Mouse (Mus musculus): ENCODE data around the gene Gm4131. TPM values are rescaled to one million over a fixed set of nuclear protein-coding genes. Genes with fewer than 3 reads are reported as not detected.

The Gm4131 gene
- polyA plus RNA-seq, 1 experiment from 2014 or later, result not detected

- no peak for ATAC-seq (ENCODE audit: low read depth)
- Histone ChIP-seq H3K27me3 (no peaks in the 10 kb centered on the region), H3K9me3 (no peaks in the 10 kb centered on the region), H3K36me3 (no peaks in the 10 kb centered on the region), H3K4me1 (replicated peaks) (peaks cover 14% of the 10 kb centered on the region), H3K9ac (no peak overlapping the region), H3K27ac (replicated peaks) (no peak overlapping the region), H3K4me2 (no peak overlapping the region), H3K4me3 (no peak overlapping the region)
- WGBS, result 34% methylated on average over 4 of the region's 4 CpGs
Measured at GRCm38 (mm10) chr14:62570299-62570698, 3.6 kb upstream of the Gm4131 start.

- Histone ChIP-seq H3K9ac (no peak overlapping the region), H3K36me3 (0 out of 2 replicates have a peak, but pooled peaks cover 2% of the 10 kb centered on the region), H3K9me3 (no peaks in the 10 kb centered on the region), H3K4me3 (no peak overlapping the region), H3K27me3 (no peaks in the 10 kb centered on the region), H3K4me2 (no peak overlapping the region), H3K4me1 (replicated peaks) (peaks cover 13% of the 10 kb centered on the region), H3K27ac (replicated peaks) (no peak overlapping the region)
- no peak for ATAC-seq (ENCODE audit: low read depth)
- 91% methylated on average over 5 of the region's 5 CpGs for WGBS
Measured at GRCm38 (mm10) chr14:62569463-62569862, 2.7 kb upstream of the Gm4131 start.

- H3K36me3 ChIP-seq, result 0 out of 2 replicates have a peak, but pooled peaks cover 3% of the 10 kb centered on the region
- no peak overlapping the region for H3K9ac ChIP-seq
- no peak overlapping the region for H3K27ac ChIP-seq (replicated peaks)
- H3K9me3 ChIP-seq, result no peaks in the 10 kb centered on the region
- H3K4me3 ChIP-seq, result no peak overlapping the region
- no peaks in the 10 kb centered on the region for H3K27me3 ChIP-seq
- ATAC-seq (ENCODE audit: low read depth), result no peak
- WGBS, result 66% methylated on average over 7 of the region's 7 CpGs
- peaks cover 28% of the 10 kb centered on the region for H3K4me1 ChIP-seq (replicated peaks)
- H3K4me2 ChIP-seq, result no peak overlapping the region
Measured at GRCm38 (mm10) chr14:62563679-62564078, 3.0 kb downstream of the Gm4131 start.

GRCm38 (mm10) chr14:62561875-62562748 lies 4.6 kb downstream of the Gm4131 start:
- Histone ChIP-seq H3K36me3 (0 out of 2 replicates have a peak, but pooled peaks cover 3% of the 10 kb centered on the region), H3K4me1 (replicated peaks) (peaks cover 42% of the 10 kb centered on the region), H3K4me2 (no peak overlapping the region), H3K27me3 (no peaks in the 10 kb centered on the region), H3K9me3 (no peaks in the 10 kb centered on the region), H3K4me3 (no peak overlapping the region), H3K9ac (no peak overlapping the region), H3K27ac (replicated peaks) (no peak overlapping the region)
- no peak for ATAC-seq (ENCODE audit: low read depth)
- 53% methylated on average over 17 of the region's 17 CpGs for WGBS

GRCm38 (mm10) chr14:62557111-62557510 lies 9.6 kb downstream of the Gm4131 start:
- H3K27me3 ChIP-seq, result peaks cover 12% of the 10 kb centered on the region; the same call in 1 of the 2 replicates
- ATAC-seq (ENCODE audit: low read depth), result no peak
- no peak overlapping the region for H3K27ac ChIP-seq (replicated peaks)
- peak overlapping the region; percentile 66 for H3K4me2 ChIP-seq
- H3K4me3 ChIP-seq, result peak overlapping the region; percentile 61
- no peaks in the 10 kb centered on the region for H3K9me3 ChIP-seq
- H3K36me3 ChIP-seq, result no peaks in the 10 kb centered on the region
- WGBS, result 87% methylated on average over 3 of the region's 3 CpGs
- H3K9ac ChIP-seq, result no peak overlapping the region
- H3K4me1 ChIP-seq (replicated peaks), result peaks cover 50% of the 10 kb centered on the region

- H3K27me3 ChIP-seq, result peaks cover 12% of the 10 kb centered on the region; the same call in 1 of the 2 replicates
- peaks cover 45% of the 10 kb centered on the region for H3K4me1 ChIP-seq (replicated peaks)
- 9% methylated on average over 38 of the region's 38 CpGs for WGBS
- H3K9me3 ChIP-seq, result no peaks in the 10 kb centered on the region
- peak; percentile 84 for ATAC-seq (ENCODE audit: low read depth)
- no peaks in the 10 kb centered on the region for H3K36me3 ChIP-seq
- peak overlapping the region; percentile 84 for H3K27ac ChIP-seq (replicated peaks)
- H3K9ac ChIP-seq, result peak overlapping the region; percentile 79
- peak overlapping the region; percentile 66 for H3K4me2 ChIP-seq
- peak overlapping the region; percentile 61 for H3K4me3 ChIP-seq
Measured at GRCm38 (mm10) chr14:62555840-62556810, 10.6 kb downstream of the Gm4131 start.

- ATAC-seq (ENCODE audit: low read depth), result peak; percentile 95
- Histone ChIP-seq H3K27ac (replicated peaks) (peak within 1 kb of the TSS; percentile 84), H3K27me3 (peaks cover 12% of the 10 kb centered on the region; the same call in 1 of the 2 replicates), H3K4me1 (replicated peaks) (peaks cover 45% of the 10 kb centered on the region), H3K9me3 (no peaks in the 10 kb centered on the region), H3K4me3 (peak within 1 kb of the TSS; percentile 61), H3K36me3 (no peaks in the 10 kb centered on the region), H3K9ac (peak within 1 kb of the TSS; percentile 79), H3K4me2 (peak within 1 kb of the TSS; percentile 66)
- under 1% methylated on average over 51 of the region's 51 CpGs for WGBS
Measured at GRCm38 (mm10) chr14:62555309-62555829, 11.4 kb downstream of the Gm4131 start, which contains the start of gene Fam124a. Gene Fam124a (plus strand): TSS chr14:62555737.

GRCm38 (mm10) chr14:62553786-62554185 lies 12.9 kb downstream of the Gm4131 start:
- H3K9ac ChIP-seq, result no peak overlapping the region
- H3K9me3 ChIP-seq, result no peaks in the 10 kb centered on the region
- peaks cover 12% of the 10 kb centered on the region; the same call in 1 of the 2 replicates for H3K27me3 ChIP-seq
- 77% methylated on average over 5 of the region's 5 CpGs for WGBS
- peaks cover 32% of the 10 kb centered on the region for H3K4me1 ChIP-seq (replicated peaks)
- H3K27ac ChIP-seq (replicated peaks), result no peak overlapping the region
- no peak for ATAC-seq (ENCODE audit: low read depth)
- no peaks in the 10 kb centered on the region for H3K36me3 ChIP-seq
- no peak overlapping the region for H3K4me2 ChIP-seq
- no peak overlapping the region for H3K4me3 ChIP-seq

- 87% methylated on average over 4 of the region's 4 CpGs for WGBS
- Histone ChIP-seq H3K9me3 (no peaks in the 10 kb centered on the region), H3K36me3 (no peaks in the 10 kb centered on the region), H3K4me2 (no peak overlapping the region), H3K9ac (no peak overlapping the region), H3K4me3 (no peak overlapping the region), H3K27me3 (peaks cover 12% of the 10 kb centered on the region; the same call in 1 of the 2 replicates), H3K27ac (replicated peaks) (no peak overlapping the region), H3K4me1 (replicated peaks) (peaks cover 25% of the 10 kb centered on the region)
- no peak for ATAC-seq (ENCODE audit: low read depth)
Measured at GRCm38 (mm10) chr14:62552771-62553170, 13.9 kb downstream of the Gm4131 start.

- Histone ChIP-seq H3K27me3 (peaks cover 12% of the 10 kb centered on the region; the same call in 1 of the 2 replicates), H3K27ac (replicated peaks) (no peak overlapping the region), H3K4me3 (no peak overlapping the region), H3K36me3 (no peaks in the 10 kb centered on the region), H3K9ac (no peak overlapping the region), H3K4me1 (replicated peaks) (peaks cover 8% of the 10 kb centered on the region; the same call in 1 of the 2 replicates), H3K4me2 (no peak overlapping the region), H3K9me3 (no peaks in the 10 kb centered on the region)
- 36% methylated on average over 4 of the region's 4 CpGs for WGBS
- ATAC-seq (ENCODE audit: low read depth), result no peak
Measured at GRCm38 (mm10) chr14:62550121-62550520, 16.6 kb downstream of the Gm4131 start.

GRCm38 (mm10) chr14:62546746-62547145 lies 20.0 kb downstream of the Gm4131 start:
- no peaks in the 10 kb centered on the region for H3K36me3 ChIP-seq
- 41% methylated on average over 4 of the region's 4 CpGs for WGBS
- ATAC-seq (ENCODE audit: low read depth), result no peak

More at GRCm38 (mm10) chr14:62546746-62547145, 20.0 kb downstream of the Gm4131 start:
- H3K9ac ChIP-seq, result no peak overlapping the region
- no peaks in the 10 kb centered on the region for H3K9me3 ChIP-seq
- no peaks in the 10 kb centered on the region for H3K27me3 ChIP-seq
- peaks cover 4% of the 10 kb centered on the region; the same call in 1 of the 2 replicates for H3K4me1 ChIP-seq (replicated peaks)
- no peak overlapping the region for H3K4me3 ChIP-seq
- H3K4me2 ChIP-seq, result no peak overlapping the region
- no peak overlapping the region for H3K27ac ChIP-seq (replicated peaks)
